Mouse (Mus musculus): ENCODE measurements at regions not wholly inside any gene's neighbourhood (a gene's known extent, or its start where the extent isn't known, plus 50 kb on each side); places are given as distances from the start of the nearest gene placed in this dataset.

GRCm38 (mm10) chr14:46247491-46248484, 131.4 kb upstream of the Gm15217 start:
- Histone ChIP-seq H3K9me3 (ENCODE audit: control insufficient read depth, low read length) (no peaks in the 10 kb centered on the region), H3K27ac (ENCODE audit: low read depth, low read length) (no peak overlapping the region), H3K4me1 (ENCODE audit: control insufficient read depth, insufficient read depth, low read length) (no peaks in the 10 kb centered on the region), H3K4me2 (ENCODE audit: low read depth) (no peak overlapping the region), H3K4me3 (ENCODE audit: low read depth, low read length) (no peak overlapping the region), H3K36me3 (ENCODE audit: control insufficient read depth, insufficient read depth, low read length) (no peaks in the 10 kb centered on the region), H3K27me3 (ENCODE audit: control insufficient read depth, insufficient read depth, low read length) (no peaks in the 10 kb centered on the region), H3K9ac (ENCODE audit: low read length) (no peak overlapping the region)
- DNase-seq (ENCODE audit: low spot score) (peak; percentile 14), ATAC-seq (ENCODE audit: insufficient read depth, low FRiP score, low TSS enrichment) (no peak)
- WGBS, result 76% methylated on average over 16 of the region's 16 CpGs

GRCm38 (mm10) chr14:46249141-46249540, 130.1 kb upstream of the Gm15217 start:
- Histone ChIP-seq H3K9ac (ENCODE audit: low read length) (no peak overlapping the region), H3K27ac (ENCODE audit: low read depth, low read length) (no peak overlapping the region), H3K4me1 (ENCODE audit: control insufficient read depth, insufficient read depth, low read length) (no peaks in the 10 kb centered on the region), H3K27me3 (ENCODE audit: control insufficient read depth, insufficient read depth, low read length) (no peaks in the 10 kb centered on the region), H3K9me3 (ENCODE audit: control insufficient read depth, low read length) (no peaks in the 10 kb centered on the region), H3K4me3 (ENCODE audit: low read depth, low read length) (no peak overlapping the region), H3K36me3 (ENCODE audit: control insufficient read depth, insufficient read depth, low read length) (no peaks in the 10 kb centered on the region), H3K4me2 (ENCODE audit: low read depth) (no peak overlapping the region)
- DNase-seq (ENCODE audit: low spot score) (no peak), ATAC-seq (ENCODE audit: insufficient read depth, low FRiP score, low TSS enrichment) (no peak)
- 65% methylated on average over 3 of the region's 3 CpGs for WGBS

GRCm38 (mm10) chr14:46255261-46255660, 124.0 kb upstream of the Gm15217 start:
- Histone ChIP-seq H3K4me1 (ENCODE audit: control insufficient read depth, insufficient read depth, low read length) (no peaks in the 10 kb centered on the region; the same call in 1 of the 2 replicates), H3K27me3 (ENCODE audit: control insufficient read depth, insufficient read depth, low read length) (no peaks in the 10 kb centered on the region), H3K9me3 (ENCODE audit: control insufficient read depth, low read length) (no peaks in the 10 kb centered on the region), H3K27ac (ENCODE audit: low read depth, low read length) (no peak overlapping the region), H3K9ac (ENCODE audit: low read length) (no peak overlapping the region), H3K36me3 (ENCODE audit: control insufficient read depth, insufficient read depth, low read length) (no peaks in the 10 kb centered on the region), H3K4me2 (ENCODE audit: low read depth) (no peak overlapping the region), H3K4me3 (ENCODE audit: low read depth, low read length) (no peak overlapping the region)
- WGBS, result 77% methylated on average over 3 of the region's 3 CpGs
- no peak for DNase-seq (ENCODE audit: low spot score)
- ATAC-seq (ENCODE audit: insufficient read depth, low FRiP score, low TSS enrichment), result no peak

GRCm38 (mm10) chr14:46256336-46256735, 122.9 kb upstream of the Gm15217 start:
- Histone ChIP-seq H3K9me3 (ENCODE audit: control insufficient read depth, low read length) (no peaks in the 10 kb centered on the region), H3K36me3 (ENCODE audit: control insufficient read depth, insufficient read depth, low read length) (no peaks in the 10 kb centered on the region), H3K27me3 (ENCODE audit: control insufficient read depth, insufficient read depth, low read length) (no peaks in the 10 kb centered on the region), H3K4me3 (ENCODE audit: low read depth, low read length) (no peak overlapping the region), H3K4me1 (ENCODE audit: control insufficient read depth, insufficient read depth, low read length) (no peaks in the 10 kb centered on the region; the same call in 1 of the 2 replicates), H3K9ac (ENCODE audit: low read length) (no peak overlapping the region), H3K4me2 (ENCODE audit: low read depth) (no peak overlapping the region), H3K27ac (ENCODE audit: low read depth, low read length) (no peak overlapping the region)
- WGBS, result 8% methylated on average over 1 of the region's 1 CpGs
- no peak for ATAC-seq (ENCODE audit: insufficient read depth, low FRiP score, low TSS enrichment)
- DNase-seq (ENCODE audit: low spot score), result no peak

- Histone ChIP-seq H3K9me3 (ENCODE audit: control insufficient read depth, low read length) (no peaks in the 10 kb centered on the region), H3K36me3 (ENCODE audit: control insufficient read depth, insufficient read depth, low read length) (no peaks in the 10 kb centered on the region), H3K4me2 (ENCODE audit: low read depth) (no peak overlapping the region), H3K27me3 (ENCODE audit: control insufficient read depth, insufficient read depth, low read length) (no peaks in the 10 kb centered on the region), H3K4me3 (ENCODE audit: low read depth, low read length) (no peak overlapping the region), H3K4me1 (ENCODE audit: control insufficient read depth, insufficient read depth, low read length) (no peaks in the 10 kb centered on the region; the same call in 1 of the 2 replicates), H3K9ac (ENCODE audit: low read length) (no peak overlapping the region), H3K27ac (ENCODE audit: low read depth, low read length) (no peak overlapping the region)
- DNase-seq (ENCODE audit: low spot score) (no peak), ATAC-seq (ENCODE audit: insufficient read depth, low FRiP score, low TSS enrichment) (no peak)
- WGBS, result 88% methylated on average over 4 of the region's 4 CpGs
Measured at GRCm38 (mm10) chr14:46257311-46257710, 121.9 kb upstream of the Gm15217 start.

- ATAC-seq (ENCODE audit: insufficient read depth, low FRiP score, low TSS enrichment) (no peak), DNase-seq (ENCODE audit: low spot score) (no peak)
- WGBS, result 70% methylated on average over 7 of the region's 7 CpGs
- H3K27me3 ChIP-seq (ENCODE audit: control insufficient read depth, insufficient read depth, low read length), result no peaks in the 10 kb centered on the region
- H3K4me3 ChIP-seq (ENCODE audit: low read depth, low read length), result no peak overlapping the region
- no peaks in the 10 kb centered on the region; the same call in 1 of the 2 replicates for H3K4me1 ChIP-seq (ENCODE audit: control insufficient read depth, insufficient read depth, low read length)
- no peaks in the 10 kb centered on the region for H3K9me3 ChIP-seq (ENCODE audit: control insufficient read depth, low read length)
- H3K9ac ChIP-seq (ENCODE audit: low read length), result no peak overlapping the region
- H3K36me3 ChIP-seq (ENCODE audit: control insufficient read depth, insufficient read depth, low read length), result no peaks in the 10 kb centered on the region
- no peak overlapping the region for H3K27ac ChIP-seq (ENCODE audit: low read depth, low read length)
- no peak overlapping the region for H3K4me2 ChIP-seq (ENCODE audit: low read depth)
Measured at GRCm38 (mm10) chr14:46258551-46258950, 120.7 kb upstream of the Gm15217 start.

GRCm38 (mm10) chr14:46260291-46260980, 118.8 kb upstream of the Gm15217 start:
- H3K36me3 ChIP-seq (ENCODE audit: control insufficient read depth, insufficient read depth, low read length), result no peaks in the 10 kb centered on the region
- ATAC-seq (ENCODE audit: insufficient read depth, low FRiP score, low TSS enrichment) (no peak), DNase-seq (ENCODE audit: low spot score) (no peak)
- H3K27me3 ChIP-seq (ENCODE audit: control insufficient read depth, insufficient read depth, low read length), result no peaks in the 10 kb centered on the region
- H3K27ac ChIP-seq (ENCODE audit: low read depth, low read length), result no peak overlapping the region
- H3K9ac ChIP-seq (ENCODE audit: low read length), result no peak overlapping the region
- 78% methylated on average over 4 of the region's 4 CpGs for WGBS
- H3K4me1 ChIP-seq (ENCODE audit: control insufficient read depth, insufficient read depth, low read length), result no peaks in the 10 kb centered on the region; the same call in 1 of the 2 replicates
- H3K9me3 ChIP-seq (ENCODE audit: control insufficient read depth, low read length), result no peaks in the 10 kb centered on the region
- H3K4me2 ChIP-seq (ENCODE audit: low read depth), result no peak overlapping the region
- no peak overlapping the region for H3K4me3 ChIP-seq (ENCODE audit: low read depth, low read length)

- H3K4me1 ChIP-seq (ENCODE audit: control insufficient read depth, insufficient read depth, low read length), result no peaks in the 10 kb centered on the region
- H3K4me3 ChIP-seq (ENCODE audit: low read depth, low read length), result no peak overlapping the region
- H3K27me3 ChIP-seq (ENCODE audit: control insufficient read depth, insufficient read depth, low read length), result no peaks in the 10 kb centered on the region
- no peaks in the 10 kb centered on the region for H3K9me3 ChIP-seq (ENCODE audit: control insufficient read depth, low read length)
- no peak for ATAC-seq (ENCODE audit: insufficient read depth, low FRiP score, low TSS enrichment)
- no peak for DNase-seq (ENCODE audit: low spot score)
- no peak overlapping the region for H3K4me2 ChIP-seq (ENCODE audit: low read depth)
- H3K36me3 ChIP-seq (ENCODE audit: control insufficient read depth, insufficient read depth, low read length), result no peaks in the 10 kb centered on the region
- WGBS, result 94% methylated on average over 10 of the region's 10 CpGs
- no peak overlapping the region for H3K9ac ChIP-seq (ENCODE audit: low read length)
- no peak overlapping the region for H3K27ac ChIP-seq (ENCODE audit: low read depth, low read length)
Measured at GRCm38 (mm10) chr14:46275455-46275854, 103.8 kb upstream of the Gm15217 start.

Measured in neural tube, embryonic 11.5 days (tissue).